Comparison of ENCODE assay signal across 1 mouse cellular context in the genomic region with DNA sequence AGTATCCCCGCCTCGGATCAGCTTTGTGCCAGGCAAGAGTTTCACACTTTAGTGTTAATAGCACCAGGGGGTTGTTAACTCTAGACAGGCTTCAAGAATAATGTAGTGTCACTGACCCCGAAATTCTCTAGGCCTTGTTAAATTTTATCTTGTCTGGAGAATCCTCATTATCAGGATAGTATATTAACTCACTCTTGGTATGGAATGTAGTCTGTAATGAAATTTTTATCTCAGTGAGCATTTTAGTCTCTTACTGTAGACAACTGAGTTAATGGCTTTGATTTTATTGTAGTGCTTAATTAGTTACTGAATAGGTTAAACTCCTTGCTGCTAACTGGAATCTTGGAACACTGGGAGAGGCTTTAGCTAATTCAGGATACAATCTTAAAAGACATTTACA. TPM values are rescaled to one million over a fixed set of nuclear protein-coding genes. Genes with fewer than 3 reads are reported as not detected.
"Had no signal": no experiment of that assay in that cellular context is flagged by ENCODE, and none has a peak within 500 bp of the region (broad histone marks: within the 10 kb centered on the region; RNA-seq: fewer than 3 reads in every experiment).

No protein-coding gene starts in this region.

RNA-seq across cellular contexts. Expression of a gene that starts 26.5 kb away (rescaled TPM):
- polyA plus RNA-seq: small intestine, adult 2 months had no signal
